Mouse (Mus musculus) erythroblast, embryonic 14.5 days (primary cell): ENCODE data around the gene Cbfa2t3. TPM values are rescaled to one million over a fixed set of nuclear protein-coding genes. Genes with fewer than 3 reads are reported as not detected.
A peak's percentile ranks its signal among the peaks of the same experiment; 100 is the strongest.

Experiments
- H3K27me3 ChIP-seq: 2 replicates; pipeline ENCODE4 v1.6.1; 2012; ENCODE audit warnings: inconsistent platforms; ENCODE audit not compliant: control insufficient read depth
- H3K36me3 ChIP-seq: 2 replicates; pipeline ENCODE4 v1.6.1; 2012; ENCODE audit warnings: mild to moderate bottlenecking, inconsistent platforms; ENCODE audit not compliant: control insufficient read depth
- H3K4me1 ChIP-seq: 2 replicates; pipeline ENCODE4 v1.6.1; 2012; ENCODE audit warnings: inconsistent platforms; ENCODE audit not compliant: control insufficient read depth
- H3K4me3 ChIP-seq: replicated peaks from 2 replicates; pipeline ENCODE3; 2012; ENCODE audit warnings: moderate library complexity, mild to moderate bottlenecking, inconsistent platforms
- H3K9me3 ChIP-seq: 2 replicates; pipeline ENCODE4 v1.6.1; 2012; ENCODE audit warnings: low read length, inconsistent platforms, mixed read lengths; ENCODE audit not compliant: control insufficient read depth
- GATA1 ChIP-seq: IDR thresholded peaks from 2 replicates; pipeline ENCODE4 v1.6.1; 2012; ENCODE audit warnings: low read length, inconsistent platforms, mixed read lengths
- TAL1 ChIP-seq: IDR thresholded peaks from 3 replicates; pipeline ENCODE4 v1.6.1; 2012; ENCODE audit warnings: low read length, inconsistent platforms, mixed read lengths
- polyA plus RNA-seq: library from polyadenylated mRNA; stranded (reverse); fragments of >175 nt; gene quantifications from 2 replicates; pipeline ENCODE4 v1.2.3, GENCODE M21; 2012

The Cbfa2t3 gene
- polyA plus RNA-seq, 1 experiment = 8.9 TPM

- TF ChIP-seq TAL1 (peak; percentile 34; the same call in 2 of the 3 replicates), GATA1 (peak; percentile 41; the same call in 1 of the 2 replicates)
- Histone ChIP-seq H3K36me3 (peaks cover 28% of the 10 kb centered on the region), H3K4me3 (no peak overlapping the region), H3K9me3 (no peaks in the 10 kb centered on the region), H3K27me3 (peaks cover 50% of the 10 kb centered on the region), H3K4me1 (peaks cover 90% of the 10 kb centered on the region)
Observed at GRCm38 (mm10) chr8:122682820-122683219, 16.1 kb downstream of the Cbfa2t3 start.

- TF ChIP-seq GATA1 = no peak
- no peak for TF ChIP-seq TAL1
- no peaks in the 10 kb centered on the region for H3K9me3 ChIP-seq
Observed at GRCm38 (mm10) chr8:122680171-122680570, 18.7 kb downstream of the Cbfa2t3 start.

GRCm38 (mm10) chr8:122679325-122679920 is 19.5 kb downstream of the Cbfa2t3 start:
- H3K4me3 ChIP-seq = peak overlapping the region; percentile 78

More at GRCm38 (mm10) chr8:122680171-122680570, 18.7 kb downstream of the Cbfa2t3 start:
- Histone ChIP-seq H3K36me3 (peaks cover 24% of the 10 kb centered on the region), H3K4me1 (peaks cover 90% of the 10 kb centered on the region), H3K27me3 (peaks cover 76% of the 10 kb centered on the region), H3K4me3 (no peak overlapping the region)

GRCm38 (mm10) chr8:122678896-122679210 is 20.1 kb downstream of the Cbfa2t3 start:
- no peaks in the 10 kb centered on the region for H3K9me3 ChIP-seq
- peak overlapping the region; percentile 78 for H3K4me3 ChIP-seq
- no peak for TF ChIP-seq TAL1
- H3K27me3 ChIP-seq = peaks cover 76% of the 10 kb centered on the region
- peaks cover 27% of the 10 kb centered on the region for H3K36me3 ChIP-seq
- peaks cover 88% of the 10 kb centered on the region for H3K4me1 ChIP-seq

More at GRCm38 (mm10) chr8:122679325-122679920, 19.5 kb downstream of the Cbfa2t3 start:
- H3K36me3 ChIP-seq = peaks cover 24% of the 10 kb centered on the region
- no peak for TF ChIP-seq GATA1
- no peak for TF ChIP-seq TAL1
- H3K9me3 ChIP-seq = no peaks in the 10 kb centered on the region
- H3K27me3 ChIP-seq = peaks cover 76% of the 10 kb centered on the region
- peaks cover 89% of the 10 kb centered on the region for H3K4me1 ChIP-seq

- H3K27me3 ChIP-seq = peaks cover 78% of the 10 kb centered on the region
- peaks cover 32% of the 10 kb centered on the region for H3K36me3 ChIP-seq
- peaks cover 86% of the 10 kb centered on the region for H3K4me1 ChIP-seq
- H3K4me3 ChIP-seq = peak overlapping the region; percentile 78
- no peak for TF ChIP-seq GATA1
- no peak for TF ChIP-seq TAL1
- no peaks in the 10 kb centered on the region for H3K9me3 ChIP-seq
Observed at GRCm38 (mm10) chr8:122678061-122678895, 20.6 kb downstream of the Cbfa2t3 start.

- Histone ChIP-seq H3K27me3 (peaks cover 79% of the 10 kb centered on the region), H3K4me3 (peak overlapping the region; percentile 78), H3K4me1 (peaks cover 83% of the 10 kb centered on the region), H3K9me3 (no peaks in the 10 kb centered on the region), H3K36me3 (peaks cover 40% of the 10 kb centered on the region)
- no peak for TF ChIP-seq TAL1
- no peak for TF ChIP-seq GATA1
Observed at GRCm38 (mm10) chr8:122677481-122678021, 21.4 kb downstream of the Cbfa2t3 start.

- TF ChIP-seq GATA1 (no peak), TAL1 (no peak)
- H3K4me3 ChIP-seq = peak overlapping the region; percentile 78
Observed at GRCm38 (mm10) chr8:122676621-122677480, 22.1 kb downstream of the Cbfa2t3 start.

GRCm38 (mm10) chr8:122675596-122676420 is 23.1 kb downstream of the Cbfa2t3 start:
- Histone ChIP-seq H3K9me3 (no peaks in the 10 kb centered on the region), H3K4me3 (peak overlapping the region; percentile 78), H3K27me3 (peaks cover 65% of the 10 kb centered on the region), H3K4me1 (peaks cover 73% of the 10 kb centered on the region), H3K36me3 (peaks cover 55% of the 10 kb centered on the region)
- TF ChIP-seq TAL1 (no peak), GATA1 (no peak)

More at GRCm38 (mm10) chr8:122676621-122677480, 22.1 kb downstream of the Cbfa2t3 start:
- peaks cover 47% of the 10 kb centered on the region for H3K36me3 ChIP-seq
- peaks cover 73% of the 10 kb centered on the region for H3K27me3 ChIP-seq
- peaks cover 78% of the 10 kb centered on the region for H3K4me1 ChIP-seq
- H3K9me3 ChIP-seq = no peaks in the 10 kb centered on the region
